Mouse (Mus musculus): ENCODE results near the gene Mea1. TPM values are rescaled to one million over a fixed set of nuclear protein-coding genes. Genes with fewer than 3 reads are reported as not detected.

Gene Mea1
- polyA plus RNA-seq, 1 experiment from 2014 or later, result 180 TPM

- Histone ChIP-seq H3K9ac (ENCODE audit: low read length) (no peak overlapping the region), H3K4me1 (ENCODE audit: control insufficient read depth, insufficient read depth, low read length) (no peaks in the 10 kb centered on the region), H3K27ac (ENCODE audit: low read depth, low read length) (no peak overlapping the region), H3K36me3 (ENCODE audit: control insufficient read depth, insufficient read depth, low read length) (peaks cover 4% of the 10 kb centered on the region; the same call in 1 of the 2 replicates), H3K4me3 (ENCODE audit: low read depth, low read length) (no peak overlapping the region), H3K4me2 (ENCODE audit: low read depth) (no peak overlapping the region), H3K9me3 (ENCODE audit: control insufficient read depth, low read length) (no peaks in the 10 kb centered on the region), H3K27me3 (ENCODE audit: control insufficient read depth, insufficient read depth, low read length) (no peaks in the 10 kb centered on the region)
- 89% methylated on average over 7 of the region's 7 CpGs for whole genome bisulfite sequencing
- ATAC-seq (ENCODE audit: insufficient read depth, low FRiP score, low TSS enrichment) (no peak), DNase-seq (ENCODE audit: low spot score) (no peak)
Observed at GRCm38 (mm10) chr17:46721077-46721476, 42.5 kb downstream of the Mea1 start.

GRCm38 (mm10) chr17:46724477-46725084 is 46.0 kb downstream of the Mea1 start:
- DNase-seq (ENCODE audit: low spot score) (no peak), ATAC-seq (ENCODE audit: insufficient read depth, low FRiP score, low TSS enrichment) (no peak)
- no peak overlapping the region for H3K4me3 ChIP-seq (ENCODE audit: low read depth, low read length)
- H3K27ac ChIP-seq (ENCODE audit: low read depth, low read length), result no peak overlapping the region
- H3K9me3 ChIP-seq (ENCODE audit: control insufficient read depth, low read length), result no peaks in the 10 kb centered on the region
- H3K4me2 ChIP-seq (ENCODE audit: low read depth), result no peak overlapping the region
- no peak overlapping the region for H3K9ac ChIP-seq (ENCODE audit: low read length)
- peaks cover 6% of the 10 kb centered on the region; the same call in 1 of the 2 replicates for H3K27me3 ChIP-seq (ENCODE audit: control insufficient read depth, insufficient read depth, low read length)
- WGBS, result 82% methylated on average over 18 of the region's 20 CpGs
- H3K4me1 ChIP-seq (ENCODE audit: control insufficient read depth, insufficient read depth, low read length), result no peaks in the 10 kb centered on the region
- H3K36me3 ChIP-seq (ENCODE audit: control insufficient read depth, insufficient read depth, low read length), result peaks cover 4% of the 10 kb centered on the region; the same call in 1 of the 2 replicates

- ATAC-seq (ENCODE audit: insufficient read depth, low FRiP score, low TSS enrichment) (no peak), DNase-seq (ENCODE audit: low spot score) (peak; percentile 55)
- H3K9ac ChIP-seq (ENCODE audit: low read length), result no peak overlapping the region
- H3K9me3 ChIP-seq (ENCODE audit: control insufficient read depth, low read length), result no peaks in the 10 kb centered on the region
- no peak overlapping the region for H3K4me3 ChIP-seq (ENCODE audit: low read depth, low read length)
- 49% methylated on average over 9 of the region's 9 CpGs for WGBS
- H3K4me2 ChIP-seq (ENCODE audit: low read depth), result no peak overlapping the region
- H3K36me3 ChIP-seq (ENCODE audit: control insufficient read depth, insufficient read depth, low read length), result peaks cover 4% of the 10 kb centered on the region; the same call in 1 of the 2 replicates
- H3K27me3 ChIP-seq (ENCODE audit: control insufficient read depth, insufficient read depth, low read length), result peaks cover 6% of the 10 kb centered on the region; the same call in 1 of the 2 replicates
- no peaks in the 10 kb centered on the region for H3K4me1 ChIP-seq (ENCODE audit: control insufficient read depth, insufficient read depth, low read length)
- no peak overlapping the region for H3K27ac ChIP-seq (ENCODE audit: low read depth, low read length)
Observed at GRCm38 (mm10) chr17:46725273-46725672, 46.7 kb downstream of the Mea1 start.

- 91% methylated on average over 26 of the region's 26 CpGs for WGBS
- no peak for ATAC-seq (ENCODE audit: insufficient read depth, low FRiP score, low TSS enrichment)
- H3K9me3 ChIP-seq (ENCODE audit: control insufficient read depth, low read length), result no peaks in the 10 kb centered on the region
- DNase-seq (ENCODE audit: low spot score), result no peak
- no peak overlapping the region for H3K27ac ChIP-seq (ENCODE audit: low read depth, low read length)
- H3K27me3 ChIP-seq (ENCODE audit: control insufficient read depth, insufficient read depth, low read length), result peaks cover 6% of the 10 kb centered on the region; the same call in 1 of the 2 replicates
- no peaks in the 10 kb centered on the region for H3K4me1 ChIP-seq (ENCODE audit: control insufficient read depth, insufficient read depth, low read length)
- no peak overlapping the region for H3K4me2 ChIP-seq (ENCODE audit: low read depth)
- H3K9ac ChIP-seq (ENCODE audit: low read length), result no peak overlapping the region
- H3K4me3 ChIP-seq (ENCODE audit: low read depth, low read length), result no peak overlapping the region
- H3K36me3 ChIP-seq (ENCODE audit: control insufficient read depth, insufficient read depth, low read length), result peaks cover 4% of the 10 kb centered on the region; the same call in 1 of the 2 replicates
Observed at GRCm38 (mm10) chr17:46725731-46726645, 47.4 kb downstream of the Mea1 start.

GRCm38 (mm10) chr17:46727271-46727670 is 48.7 kb downstream of the Mea1 start:
- H3K4me1 ChIP-seq (ENCODE audit: control insufficient read depth, insufficient read depth, low read length), result no peaks in the 10 kb centered on the region
- H3K9me3 ChIP-seq (ENCODE audit: control insufficient read depth, low read length), result no peaks in the 10 kb centered on the region
- no peak for DNase-seq (ENCODE audit: low spot score)

GRCm38 (mm10) chr17:46728021-46728420 is 49.4 kb downstream of the Mea1 start:
- no peak for ATAC-seq (ENCODE audit: insufficient read depth, low FRiP score, low TSS enrichment)
- H3K27ac ChIP-seq (ENCODE audit: low read depth, low read length), result no peak overlapping the region
- peaks cover 6% of the 10 kb centered on the region; the same call in 1 of the 2 replicates for H3K27me3 ChIP-seq (ENCODE audit: control insufficient read depth, insufficient read depth, low read length)
- WGBS, result 43% methylated on average over 6 of the region's 6 CpGs
- H3K4me1 ChIP-seq (ENCODE audit: control insufficient read depth, insufficient read depth, low read length), result no peaks in the 10 kb centered on the region
- H3K9me3 ChIP-seq (ENCODE audit: control insufficient read depth, low read length), result no peaks in the 10 kb centered on the region
- no peak overlapping the region for H3K4me3 ChIP-seq (ENCODE audit: low read depth, low read length)
- no peak overlapping the region for H3K9ac ChIP-seq (ENCODE audit: low read length)
- no peak overlapping the region for H3K4me2 ChIP-seq (ENCODE audit: low read depth)
- peaks cover 2% of the 10 kb centered on the region; the same call in 1 of the 2 replicates for H3K36me3 ChIP-seq (ENCODE audit: control insufficient read depth, insufficient read depth, low read length)
- DNase-seq (ENCODE audit: low spot score), result peak; percentile 29

More at GRCm38 (mm10) chr17:46727271-46727670, 48.7 kb downstream of the Mea1 start:
- H3K9ac ChIP-seq (ENCODE audit: low read length), result no peak overlapping the region
- H3K4me3 ChIP-seq (ENCODE audit: low read depth, low read length), result no peak overlapping the region
- no peak overlapping the region for H3K4me2 ChIP-seq (ENCODE audit: low read depth)
- peaks cover 6% of the 10 kb centered on the region; the same call in 1 of the 2 replicates for H3K27me3 ChIP-seq (ENCODE audit: control insufficient read depth, insufficient read depth, low read length)
- ATAC-seq (ENCODE audit: insufficient read depth, low FRiP score, low TSS enrichment), result no peak
- H3K27ac ChIP-seq (ENCODE audit: low read depth, low read length), result no peak overlapping the region
- 87% methylated on average over 11 of the region's 11 CpGs for WGBS
- peaks cover 2% of the 10 kb centered on the region; the same call in 1 of the 2 replicates for H3K36me3 ChIP-seq (ENCODE audit: control insufficient read depth, insufficient read depth, low read length)

GRCm38 (mm10) chr17:46728496-46728895 is 49.9 kb downstream of the Mea1 start:
- Histone ChIP-seq H3K27ac (ENCODE audit: low read depth, low read length) (no peak overlapping the region), H3K4me2 (ENCODE audit: low read depth) (no peak overlapping the region), H3K27me3 (ENCODE audit: control insufficient read depth, insufficient read depth, low read length) (peaks cover 6% of the 10 kb centered on the region; the same call in 1 of the 2 replicates), H3K4me3 (ENCODE audit: low read depth, low read length) (no peak overlapping the region), H3K4me1 (ENCODE audit: control insufficient read depth, insufficient read depth, low read length) (no peaks in the 10 kb centered on the region), H3K9ac (ENCODE audit: low read length) (peak overlapping the region; percentile 32; the same call in 1 of the 2 replicates), H3K9me3 (ENCODE audit: control insufficient read depth, low read length) (no peaks in the 10 kb centered on the region), H3K36me3 (ENCODE audit: control insufficient read depth, insufficient read depth, low read length) (no peaks in the 10 kb centered on the region; the same call in 1 of the 2 replicates)
- ATAC-seq (ENCODE audit: insufficient read depth, low FRiP score, low TSS enrichment) (no peak), DNase-seq (ENCODE audit: low spot score) (no peak)
- 41% methylated on average over 11 of the region's 11 CpGs for WGBS

- Histone ChIP-seq H3K27me3 (ENCODE audit: control insufficient read depth, insufficient read depth, low read length) (peaks cover 6% of the 10 kb centered on the region; the same call in 1 of the 2 replicates), H3K4me3 (ENCODE audit: low read depth, low read length) (no peak within 1 kb of the TSS), H3K4me2 (ENCODE audit: low read depth) (no peak within 1 kb of the TSS; the same call in 1 of the 2 replicates), H3K27ac (ENCODE audit: low read depth, low read length) (no peak within 1 kb of the TSS), H3K9ac (ENCODE audit: low read length) (peak within 1 kb of the TSS; percentile 32; the same call in 1 of the 2 replicates), H3K4me1 (ENCODE audit: control insufficient read depth, insufficient read depth, low read length) (no peaks in the 10 kb centered on the region), H3K9me3 (ENCODE audit: control insufficient read depth, low read length) (no peaks in the 10 kb centered on the region), H3K36me3 (ENCODE audit: control insufficient read depth, insufficient read depth, low read length) (no peaks in the 10 kb centered on the region; the same call in 1 of the 2 replicates)
- DNase-seq (ENCODE audit: low spot score), result no peak
- WGBS, result 18% methylated on average over 24 of the region's 24 CpGs
- ATAC-seq (ENCODE audit: insufficient read depth, low FRiP score, low TSS enrichment), result no peak
Observed at GRCm38 (mm10) chr17:46728904-46729318, 50.3 kb downstream of the Mea1 start, which contains the start of gene Gnmt. Gene Gnmt (minus strand): TSS chr17:46729168.
